Mouse (Mus musculus) frontal cortex, adult 2 months (tissue): ENCODE measurements around the gene Rasd1. TPM values are rescaled to one million over a fixed set of nuclear protein-coding genes. Genes with fewer than 3 reads are reported as not detected.

Experiments
- polyA plus RNA-seq: library from polyadenylated mRNA; depleted of rRNA; stranded (reverse); fragments of >200 nt; gene quantifications from 2 replicates; pipeline ENCODE4 v1.2.3, GENCODE M21; 2012; rRNA removed

The Rasd1 gene
- polyA plus RNA-seq, 1 experiment = 3.0 TPM

Other genes with a start within 250 kb of the Rasd1 start
- 3.4 and 3.6 TPM in 2 replicates for gene Pld6, start 177.3 kb downstream of the Rasd1 start, polyA plus RNA-seq
- gene Flcn, start 154.9 kb downstream of the Rasd1 start, polyA plus RNA-seq = 51.5 and 55.8 TPM in 2 replicates
- gene Nt5m, start 125.5 kb downstream of the Rasd1 start, polyA plus RNA-seq = 64.9 and 67.0 TPM in 2 replicates
- gene Cops3, start 125.1 kb downstream of the Rasd1 start, polyA plus RNA-seq = 51.9 and 56.2 TPM in 2 replicates
- gene Med9, start 16.7 kb downstream of the Rasd1 start, polyA plus RNA-seq = 43.6 and 44.0 TPM in 2 replicates
- 5.8 and 6.4 TPM in 2 replicates for gene Pemt, start 81.5 kb upstream of the Rasd1 start, polyA plus RNA-seq
- gene Rai1, start 140.1 kb upstream of the Rasd1 start, polyA plus RNA-seq = 47.8 and 53.3 TPM in 2 replicates